Mouse (Mus musculus): Measurements from ENCODE around the gene Actr8. TPM values are rescaled to one million over a fixed set of nuclear protein-coding genes. Genes with fewer than 3 reads are reported as not detected.
A peak's percentile ranks its signal among the peaks of the same experiment; 100 is the strongest.

Actr8 gene
- polyA plus RNA-seq, 1 experiment from 2014 or later: 20.1 TPM

- Histone ChIP-seq H3K27ac (ENCODE audit: low read depth, low read length) (no peak overlapping the region), H3K27me3 (replicated peaks; ENCODE audit: control insufficient read depth, insufficient read depth, low read length) (no peaks in the 10 kb centered on the region), H3K9me3 (ENCODE audit: control insufficient read depth) (no peaks in the 10 kb centered on the region), H3K4me1 (replicated peaks; ENCODE audit: control insufficient read depth, insufficient read depth, low read length) (peaks cover 5% of the 10 kb centered on the region; the same call in 1 of the 2 replicates), H3K4me2 (replicated peaks; ENCODE audit: low read depth) (peak overlapping the region; percentile 17), H3K4me3 (ENCODE audit: low read depth, low read length) (no peak overlapping the region), H3K36me3 (ENCODE audit: control insufficient read depth, insufficient read depth) (peaks cover 13% of the 10 kb centered on the region), H3K9ac (ENCODE audit: low read depth, low read length) (no peak overlapping the region)
- TF ChIP-seq CTCF (IDR thresholded peaks at IDR 0.05; ENCODE audit: low read depth): no peak
- WGBS: 39% methylated on average over 3 of the region's 3 CpGs
- ATAC-seq: peak; percentile 59
Observed at GRCm38 (mm10) chr14:29999475-29999811, 21.3 kb downstream of the Actr8 start.

GRCm38 (mm10) chr14:30008733-30009575, 30.8 kb downstream of the Actr8 start, which contains the start of the genes Il17rb and Chdh:
Gene Il17rb (minus strand): TSS chr14:30008896.
Gene Chdh (plus strand): TSS chr14:30009023.
- 7% methylated on average over 54 of the region's 54 CpGs for WGBS
- Histone ChIP-seq H3K27ac (ENCODE audit: low read depth, low read length) (peak within 1 kb of the TSS; percentile 64), H3K36me3 (ENCODE audit: control insufficient read depth, insufficient read depth) (no peaks in the 10 kb centered on the region), H3K27me3 (replicated peaks; ENCODE audit: control insufficient read depth, insufficient read depth, low read length) (no peaks in the 10 kb centered on the region), H3K9me3 (ENCODE audit: control insufficient read depth) (no peaks in the 10 kb centered on the region), H3K4me3 (ENCODE audit: low read depth, low read length) (peak within 1 kb of the TSS; percentile 40), H3K9ac (ENCODE audit: low read depth, low read length) (peak within 1 kb of the TSS; percentile 45), H3K4me2 (replicated peaks; ENCODE audit: low read depth) (peak within 1 kb of the TSS; percentile 80), H3K4me1 (replicated peaks; ENCODE audit: control insufficient read depth, insufficient read depth, low read length) (peaks cover 8% of the 10 kb centered on the region; the same call in 1 of the 2 replicates)
- no peak for TF ChIP-seq CTCF (IDR thresholded peaks at IDR 0.05; ENCODE audit: low read depth)
- ATAC-seq: peak; percentile 88

- Histone ChIP-seq H3K27me3 (replicated peaks; ENCODE audit: control insufficient read depth, insufficient read depth, low read length) (no peaks in the 10 kb centered on the region), H3K27ac (ENCODE audit: low read depth, low read length) (peak overlapping the region; percentile 50), H3K4me3 (ENCODE audit: low read depth, low read length) (peak overlapping the region; percentile 40), H3K9ac (ENCODE audit: low read depth, low read length) (no peak overlapping the region), H3K36me3 (ENCODE audit: control insufficient read depth, insufficient read depth) (no peaks in the 10 kb centered on the region), H3K9me3 (ENCODE audit: control insufficient read depth) (no peaks in the 10 kb centered on the region), H3K4me1 (replicated peaks; ENCODE audit: control insufficient read depth, insufficient read depth, low read length) (peaks cover 8% of the 10 kb centered on the region), H3K4me2 (replicated peaks; ENCODE audit: low read depth) (peak overlapping the region; percentile 80)
- WGBS: 32% methylated on average over 10 of the region's 10 CpGs
- no peak for TF ChIP-seq CTCF (IDR thresholded peaks at IDR 0.05; ENCODE audit: low read depth)
- peak; percentile 62 for ATAC-seq
Observed at GRCm38 (mm10) chr14:30009864-30010560, 31.9 kb downstream of the Actr8 start.

GRCm38 (mm10) chr14:30011886-30012560, 33.9 kb downstream of the Actr8 start:
- H3K36me3 ChIP-seq (ENCODE audit: control insufficient read depth, insufficient read depth): no peaks in the 10 kb centered on the region
- TF ChIP-seq CTCF (IDR thresholded peaks at IDR 0.05; ENCODE audit: low read depth): no peak
- no peak overlapping the region for H3K9ac ChIP-seq (ENCODE audit: low read depth, low read length)
- no peaks in the 10 kb centered on the region for H3K9me3 ChIP-seq (ENCODE audit: control insufficient read depth)
- H3K4me2 ChIP-seq (replicated peaks; ENCODE audit: low read depth): no peak overlapping the region
- WGBS: 79% methylated on average over 10 of the region's 10 CpGs
- H3K27ac ChIP-seq (ENCODE audit: low read depth, low read length): no peak overlapping the region
- ATAC-seq: no peak
- no peaks in the 10 kb centered on the region for H3K27me3 ChIP-seq (replicated peaks; ENCODE audit: control insufficient read depth, insufficient read depth, low read length)
- no peak overlapping the region for H3K4me3 ChIP-seq (ENCODE audit: low read depth, low read length)
- H3K4me1 ChIP-seq (replicated peaks; ENCODE audit: control insufficient read depth, insufficient read depth, low read length): peaks cover 8% of the 10 kb centered on the region

GRCm38 (mm10) chr14:30014487-30014886, 36.4 kb downstream of the Actr8 start:
- 67% methylated on average over 10 of the region's 10 CpGs for WGBS
- H3K36me3 ChIP-seq (ENCODE audit: control insufficient read depth, insufficient read depth): no peaks in the 10 kb centered on the region
- peaks cover 2% of the 10 kb centered on the region for H3K4me1 ChIP-seq (replicated peaks; ENCODE audit: control insufficient read depth, insufficient read depth, low read length)
- no peak for ATAC-seq
- no peak overlapping the region for H3K9ac ChIP-seq (ENCODE audit: low read depth, low read length)
- H3K27me3 ChIP-seq (replicated peaks; ENCODE audit: control insufficient read depth, insufficient read depth, low read length): no peaks in the 10 kb centered on the region
- H3K4me3 ChIP-seq (ENCODE audit: low read depth, low read length): no peak overlapping the region
- H3K27ac ChIP-seq (ENCODE audit: low read depth, low read length): no peak overlapping the region
- no peaks in the 10 kb centered on the region for H3K9me3 ChIP-seq (ENCODE audit: control insufficient read depth)
- TF ChIP-seq CTCF (IDR thresholded peaks at IDR 0.05; ENCODE audit: low read depth): no peak
- no peak overlapping the region for H3K4me2 ChIP-seq (replicated peaks; ENCODE audit: low read depth)

GRCm38 (mm10) chr14:30015008-30015407, 36.9 kb downstream of the Actr8 start:
- 88% methylated on average over 1 of the region's 1 CpGs for WGBS
- no peaks in the 10 kb centered on the region for H3K9me3 ChIP-seq (ENCODE audit: control insufficient read depth)
- no peak overlapping the region for H3K4me3 ChIP-seq (ENCODE audit: low read depth, low read length)
- no peak overlapping the region for H3K27ac ChIP-seq (ENCODE audit: low read depth, low read length)
- no peak for TF ChIP-seq CTCF (IDR thresholded peaks at IDR 0.05; ENCODE audit: low read depth)
- no peak overlapping the region for H3K9ac ChIP-seq (ENCODE audit: low read depth, low read length)
- H3K4me1 ChIP-seq (replicated peaks; ENCODE audit: control insufficient read depth, insufficient read depth, low read length): no peaks in the 10 kb centered on the region; the same call in none of the 2 replicates
- H3K36me3 ChIP-seq (ENCODE audit: control insufficient read depth, insufficient read depth): no peaks in the 10 kb centered on the region
- no peak for ATAC-seq
- H3K4me2 ChIP-seq (replicated peaks; ENCODE audit: low read depth): no peak overlapping the region
- no peaks in the 10 kb centered on the region for H3K27me3 ChIP-seq (replicated peaks; ENCODE audit: control insufficient read depth, insufficient read depth, low read length)
